Mouse (Mus musculus): ENCODE data around the gene Dio3. TPM values are rescaled to one million over a fixed set of nuclear protein-coding genes. Genes with fewer than 3 reads are reported as not detected.

Gene Dio3
- polyA plus RNA-seq (2012; rRNA removed) = 0.04 and 0.08 TPM in 2 replicates

GRCm38 (mm10) chr12:110278853-110279252 lies at the start of gene Dio3:
Gene Dio3, plus strand, starts transcription at chr12:110279068.
- no peak for DNase-seq (ENCODE audit: low read depth in 1 of 2, low spot score in 2 of 2)
- WGBS = 4% methylated on average over 34 of the region's 34 CpGs
- H3K4me3 ChIP-seq (ENCODE audit: extremely low read depth, insufficient read depth, insufficient read length) = no peak within 1 kb of the TSS
- H3K27ac ChIP-seq (ENCODE audit: insufficient read depth, low read length) = no peak within 1 kb of the TSS
- peaks cover 11% of the 10 kb centered on the region for H3K27me3 ChIP-seq (ENCODE audit: control insufficient read depth, insufficient read depth, low read length)
- TF ChIP-seq POLR2A (IDR thresholded peaks at IDR 0.05; ENCODE audit: low read depth, low read length) (no peak), CTCF (IDR thresholded peaks at IDR 0.05; ENCODE audit: extremely low read depth, insufficient read depth, insufficient read length, insufficient replicate concordance) (no peak)
- no peaks in the 10 kb centered on the region for H3K4me1 ChIP-seq (ENCODE audit: control insufficient read depth, insufficient read depth, insufficient read length)
- no peaks in the 10 kb centered on the region for H3K36me3 ChIP-seq (ENCODE audit: control insufficient read depth, insufficient read depth, low read length)

GRCm38 (mm10) chr12:110230296-110230695 lies 48.6 kb upstream of the Dio3 start:
- Histone ChIP-seq H3K36me3 (ENCODE audit: control insufficient read depth, insufficient read depth, low read length) (no peaks in the 10 kb centered on the region), H3K27ac (ENCODE audit: insufficient read depth, low read length) (no peak overlapping the region), H3K27me3 (ENCODE audit: control insufficient read depth, insufficient read depth, low read length) (no peaks in the 10 kb centered on the region), H3K4me3 (ENCODE audit: extremely low read depth, insufficient read depth, insufficient read length) (no peak overlapping the region), H3K4me1 (ENCODE audit: control insufficient read depth, insufficient read depth, insufficient read length) (no peaks in the 10 kb centered on the region)
- TF ChIP-seq CTCF (IDR thresholded peaks at IDR 0.05; ENCODE audit: extremely low read depth, insufficient read depth, insufficient read length, insufficient replicate concordance) (no peak), POLR2A (IDR thresholded peaks at IDR 0.05; ENCODE audit: low read depth, low read length) (no peak)
- WGBS = 83% methylated on average over 7 of the region's 7 CpGs
- DNase-seq (ENCODE audit: low read depth in 1 of 2, low spot score in 2 of 2) = no peak

- H3K4me3 ChIP-seq (ENCODE audit: extremely low read depth, insufficient read depth, insufficient read length) = no peak overlapping the region
- H3K36me3 ChIP-seq (ENCODE audit: control insufficient read depth, insufficient read depth, low read length) = no peaks in the 10 kb centered on the region
- no peaks in the 10 kb centered on the region for H3K4me1 ChIP-seq (ENCODE audit: control insufficient read depth, insufficient read depth, insufficient read length)
- TF ChIP-seq POLR2A (IDR thresholded peaks at IDR 0.05; ENCODE audit: low read depth, low read length) = no peak
- no peak for TF ChIP-seq CTCF (IDR thresholded peaks at IDR 0.05; ENCODE audit: extremely low read depth, insufficient read depth, insufficient read length, insufficient replicate concordance)
- no peak for DNase-seq (ENCODE audit: low read depth in 1 of 2, low spot score in 2 of 2)
- H3K27ac ChIP-seq (ENCODE audit: insufficient read depth, low read length) = no peak overlapping the region
- no peaks in the 10 kb centered on the region for H3K27me3 ChIP-seq (ENCODE audit: control insufficient read depth, insufficient read depth, low read length)
- 85% methylated on average over 8 of the region's 8 CpGs for WGBS
Measured at GRCm38 (mm10) chr12:110230767-110231166, 48.1 kb upstream of the Dio3 start.

- Histone ChIP-seq H3K27ac (ENCODE audit: insufficient read depth, low read length) (no peak overlapping the region), H3K27me3 (ENCODE audit: control insufficient read depth, insufficient read depth, low read length) (no peaks in the 10 kb centered on the region), H3K36me3 (ENCODE audit: control insufficient read depth, insufficient read depth, low read length) (no peaks in the 10 kb centered on the region), H3K4me1 (ENCODE audit: control insufficient read depth, insufficient read depth, insufficient read length) (no peaks in the 10 kb centered on the region), H3K4me3 (ENCODE audit: extremely low read depth, insufficient read depth, insufficient read length) (no peak overlapping the region)
- WGBS = 81% methylated on average over 13 of the region's 13 CpGs
- TF ChIP-seq CTCF (IDR thresholded peaks at IDR 0.05; ENCODE audit: extremely low read depth, insufficient read depth, insufficient read length, insufficient replicate concordance) (no peak), POLR2A (IDR thresholded peaks at IDR 0.05; ENCODE audit: low read depth, low read length) (no peak)
- no peak for DNase-seq (ENCODE audit: low read depth in 1 of 2, low spot score in 2 of 2)
Measured at GRCm38 (mm10) chr12:110231709-110232600, 46.9 kb upstream of the Dio3 start.

GRCm38 (mm10) chr12:110235908-110236307 lies 43.0 kb upstream of the Dio3 start:
- no peak for TF ChIP-seq POLR2A (IDR thresholded peaks at IDR 0.05; ENCODE audit: low read depth, low read length)
- no peak for TF ChIP-seq CTCF (IDR thresholded peaks at IDR 0.05; ENCODE audit: extremely low read depth, insufficient read depth, insufficient read length, insufficient replicate concordance)
- WGBS = 87% methylated on average over 4 of the region's 4 CpGs

GRCm38 (mm10) chr12:110237046-110237445 lies 41.8 kb upstream of the Dio3 start:
- TF ChIP-seq CTCF (IDR thresholded peaks at IDR 0.05; ENCODE audit: extremely low read depth, insufficient read depth, insufficient read length, insufficient replicate concordance) (no peak), POLR2A (IDR thresholded peaks at IDR 0.05; ENCODE audit: low read depth, low read length) (no peak)
- Histone ChIP-seq H3K36me3 (ENCODE audit: control insufficient read depth, insufficient read depth, low read length) (no peaks in the 10 kb centered on the region), H3K27ac (ENCODE audit: insufficient read depth, low read length) (no peak overlapping the region), H3K27me3 (ENCODE audit: control insufficient read depth, insufficient read depth, low read length) (no peaks in the 10 kb centered on the region), H3K4me3 (ENCODE audit: extremely low read depth, insufficient read depth, insufficient read length) (no peak overlapping the region), H3K4me1 (ENCODE audit: control insufficient read depth, insufficient read depth, insufficient read length) (no peaks in the 10 kb centered on the region)
- 79% methylated on average over 7 of the region's 7 CpGs for WGBS
- no peak for DNase-seq (ENCODE audit: low read depth in 1 of 2, low spot score in 2 of 2)

More at GRCm38 (mm10) chr12:110235908-110236307, 43.0 kb upstream of the Dio3 start:
- Histone ChIP-seq H3K27me3 (ENCODE audit: control insufficient read depth, insufficient read depth, low read length) (no peaks in the 10 kb centered on the region), H3K36me3 (ENCODE audit: control insufficient read depth, insufficient read depth, low read length) (no peaks in the 10 kb centered on the region), H3K4me3 (ENCODE audit: extremely low read depth, insufficient read depth, insufficient read length) (no peak overlapping the region), H3K27ac (ENCODE audit: insufficient read depth, low read length) (no peak overlapping the region), H3K4me1 (ENCODE audit: control insufficient read depth, insufficient read depth, insufficient read length) (no peaks in the 10 kb centered on the region)
- no peak for DNase-seq (ENCODE audit: low read depth in 1 of 2, low spot score in 2 of 2)

GRCm38 (mm10) chr12:110239358-110239757 lies 39.5 kb upstream of the Dio3 start:
- Histone ChIP-seq H3K4me1 (ENCODE audit: control insufficient read depth, insufficient read depth, insufficient read length) (no peaks in the 10 kb centered on the region), H3K36me3 (ENCODE audit: control insufficient read depth, insufficient read depth, low read length) (no peaks in the 10 kb centered on the region), H3K27ac (ENCODE audit: insufficient read depth, low read length) (no peak overlapping the region), H3K27me3 (ENCODE audit: control insufficient read depth, insufficient read depth, low read length) (no peaks in the 10 kb centered on the region), H3K4me3 (ENCODE audit: extremely low read depth, insufficient read depth, insufficient read length) (no peak overlapping the region)
- no peak for TF ChIP-seq CTCF (IDR thresholded peaks at IDR 0.05; ENCODE audit: extremely low read depth, insufficient read depth, insufficient read length, insufficient replicate concordance)
- TF ChIP-seq POLR2A (IDR thresholded peaks at IDR 0.05; ENCODE audit: low read depth, low read length) = no peak
- 83% methylated on average over 5 of the region's 5 CpGs for WGBS
- DNase-seq (ENCODE audit: low read depth in 1 of 2, low spot score in 2 of 2) = no peak

Data from spleen, adult 2 months (tissue).